Mouse (Mus musculus): ENCODE data around the gene Dapk1.
"Not testable (repeated sequence)": the region's sequence is repeated elsewhere in the genome, so short reads cannot be mapped to it uniquely, and the experiment has no call there.

The Dapk1 gene

GRCm38 (mm10) chr13:60601436-60602415 lies at the start of gene Dapk1:
Dapk1 (plus strand) TSS chr13:60601947.
- DNase-seq = no peak

GRCm38 (mm10) chr13:60553326-60553725 lies 48.4 kb upstream of the Dapk1 start:
- no peak for DNase-seq

- DNase-seq = no peak
Measured at GRCm38 (mm10) chr13:60556476-60556875, 45.3 kb upstream of the Dapk1 start.

- DNase-seq = no peak
Measured at GRCm38 (mm10) chr13:60556911-60557310, 44.8 kb upstream of the Dapk1 start.

GRCm38 (mm10) chr13:60564303-60564702 lies 37.4 kb upstream of the Dapk1 start:
- no peak for DNase-seq

GRCm38 (mm10) chr13:60568934-60569548 lies 32.7 kb upstream of the Dapk1 start:
- no peak for DNase-seq

GRCm38 (mm10) chr13:60569549-60569941 lies 32.2 kb upstream of the Dapk1 start:
- DNase-seq = no peak

- no peak for DNase-seq
Measured at GRCm38 (mm10) chr13:60573541-60573940, 28.2 kb upstream of the Dapk1 start.

- DNase-seq = no peak
Measured at GRCm38 (mm10) chr13:60573971-60574370, 27.8 kb upstream of the Dapk1 start.

GRCm38 (mm10) chr13:60578541-60578940 lies 23.2 kb upstream of the Dapk1 start:
- no peak for DNase-seq

GRCm38 (mm10) chr13:60594866-60595265 lies 6.9 kb upstream of the Dapk1 start:
- DNase-seq = no peak

GRCm38 (mm10) chr13:60595519-60595918 lies 6.2 kb upstream of the Dapk1 start:
- DNase-seq = no peak

- no peak for DNase-seq
Measured at GRCm38 (mm10) chr13:60602416-60603251, 887 bp downstream of the Dapk1 start.

- no peak for DNase-seq
Measured at GRCm38 (mm10) chr13:60603252-60603562, 1.5 kb downstream of the Dapk1 start.

- no peak for DNase-seq
Measured at GRCm38 (mm10) chr13:60607411-60607810, 5.7 kb downstream of the Dapk1 start.

GRCm38 (mm10) chr13:60608411-60609046 lies 6.8 kb downstream of the Dapk1 start:
- DNase-seq = no peak

GRCm38 (mm10) chr13:60609234-60609633 lies 7.5 kb downstream of the Dapk1 start:
- no peak for DNase-seq

- DNase-seq = no peak
Measured at GRCm38 (mm10) chr13:60610558-60610957, 8.8 kb downstream of the Dapk1 start.

GRCm38 (mm10) chr13:60610971-60611370 lies 9.2 kb downstream of the Dapk1 start:
- not testable (repeated sequence) for DNase-seq

GRCm38 (mm10) chr13:60612160-60612559 lies 10.4 kb downstream of the Dapk1 start:
- DNase-seq = no peak

GRCm38 (mm10) chr13:60614154-60614553 lies 12.4 kb downstream of the Dapk1 start:
- DNase-seq = no peak

GRCm38 (mm10) chr13:60615057-60615650 lies 13.4 kb downstream of the Dapk1 start:
- DNase-seq = no peak

Measured in B cell, adult 2 months (primary cell).